Mouse (Mus musculus): ENCODE measurements at regions not wholly inside any gene's neighbourhood (a gene's known extent, or its start where the extent isn't known, plus 50 kb on each side); places are given as distances from the start of the nearest gene placed in this dataset.
A peak's percentile ranks its signal among the peaks of the same experiment; 100 is the strongest.
"Not testable (repeated sequence)": the region's sequence is repeated elsewhere in the genome, so short reads cannot be mapped to it uniquely, and the experiment has no call there.

DNA sequence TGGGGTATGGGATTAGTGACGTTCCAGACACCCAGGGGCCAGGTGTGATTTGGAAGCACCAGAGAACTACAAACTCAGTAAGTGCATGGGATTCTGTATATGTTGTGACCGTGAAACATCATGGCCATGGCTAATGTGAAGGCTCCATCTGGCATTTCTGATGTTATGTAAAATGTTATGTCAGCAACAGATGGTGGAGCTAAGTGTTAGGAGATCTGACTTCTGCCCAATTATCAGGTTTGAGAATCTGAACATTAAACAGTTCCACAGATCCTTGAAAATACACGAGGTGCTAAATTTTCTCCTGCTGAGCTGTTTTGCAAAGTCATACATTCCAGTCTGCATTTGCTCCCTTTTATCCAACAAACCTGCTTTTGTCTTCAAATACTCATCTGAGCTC is 223.6 kb upstream of the Egfl6 start:
- DNase-seq (ENCODE audit: low read depth): no peak

DNA sequence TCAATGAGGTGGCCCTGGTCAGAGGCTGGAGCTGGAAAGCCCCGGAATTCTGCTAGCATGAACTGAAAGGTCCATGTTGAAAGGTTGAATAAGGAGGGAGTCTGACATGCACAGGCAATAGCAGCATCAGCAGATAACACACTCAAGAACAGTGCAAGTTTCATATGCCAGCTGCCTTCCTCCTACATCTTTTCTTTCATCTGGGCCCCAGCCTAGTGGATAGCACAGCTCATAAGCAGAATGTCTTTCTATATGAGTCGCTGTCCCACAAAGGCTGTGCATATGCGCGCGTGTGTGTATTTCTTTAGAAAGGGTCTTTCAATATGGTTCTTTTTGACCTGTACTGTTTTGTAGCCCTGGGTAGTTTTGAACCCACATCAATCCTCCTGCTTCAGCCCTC is 222.7 kb upstream of the Egfl6 start:
- DNase-seq (ENCODE audit: low read depth): no peak

DNA sequence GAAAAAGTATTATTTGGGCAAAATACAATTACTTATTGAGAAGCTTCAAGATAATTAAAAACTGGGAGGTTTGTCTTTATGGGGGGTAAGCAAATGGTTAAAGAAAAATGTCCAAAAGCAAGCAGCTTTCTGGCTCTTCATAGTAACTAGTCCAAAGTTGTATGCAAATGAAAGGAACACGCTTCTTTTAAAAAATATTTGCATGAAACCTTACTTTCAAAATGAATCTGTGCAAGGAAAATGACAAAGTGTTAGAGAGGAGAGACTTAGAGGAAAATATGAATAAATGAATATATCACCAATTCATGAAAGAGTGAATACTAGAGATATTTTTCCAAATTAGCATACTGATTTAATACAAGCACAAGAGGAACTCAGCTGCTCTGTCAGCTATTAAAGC is 220.4 kb upstream of the Egfl6 start:
- no peak for DNase-seq (ENCODE audit: low read depth)

GRCm38 (mm10) chrX:166805480-166805879 is 220.0 kb upstream of the Egfl6 start:
- no peak for DNase-seq (ENCODE audit: low read depth)

GRCm38 (mm10) chrX:166803246-166803645 is 217.7 kb upstream of the Egfl6 start:
- DNase-seq (ENCODE audit: low read depth): no peak

GRCm38 (mm10) chrX:166801017-166801416 is 215.5 kb upstream of the Egfl6 start:
- DNase-seq (ENCODE audit: low read depth): no peak

GRCm38 (mm10) chrX:166795651-166796050 is 210.1 kb upstream of the Egfl6 start:
- no peak for DNase-seq (ENCODE audit: low read depth)

- DNase-seq (ENCODE audit: low read depth): peak; percentile 27
These were observed 203.5 kb upstream of the Egfl6 start for GRCm38 (mm10) chrX:166789031-166789430.

GRCm38 (mm10) chrX:166787137-166787536 is 201.6 kb upstream of the Egfl6 start:
- DNase-seq (ENCODE audit: low read depth): not testable (repeated sequence)

GRCm38 (mm10) chrX:166785615-166786014 is 200.1 kb upstream of the Egfl6 start:
- no peak for DNase-seq (ENCODE audit: low read depth)

GRCm38 (mm10) chrX:166783377-166783776 is 197.9 kb upstream of the Egfl6 start:
- DNase-seq (ENCODE audit: low read depth): no peak

DNA sequence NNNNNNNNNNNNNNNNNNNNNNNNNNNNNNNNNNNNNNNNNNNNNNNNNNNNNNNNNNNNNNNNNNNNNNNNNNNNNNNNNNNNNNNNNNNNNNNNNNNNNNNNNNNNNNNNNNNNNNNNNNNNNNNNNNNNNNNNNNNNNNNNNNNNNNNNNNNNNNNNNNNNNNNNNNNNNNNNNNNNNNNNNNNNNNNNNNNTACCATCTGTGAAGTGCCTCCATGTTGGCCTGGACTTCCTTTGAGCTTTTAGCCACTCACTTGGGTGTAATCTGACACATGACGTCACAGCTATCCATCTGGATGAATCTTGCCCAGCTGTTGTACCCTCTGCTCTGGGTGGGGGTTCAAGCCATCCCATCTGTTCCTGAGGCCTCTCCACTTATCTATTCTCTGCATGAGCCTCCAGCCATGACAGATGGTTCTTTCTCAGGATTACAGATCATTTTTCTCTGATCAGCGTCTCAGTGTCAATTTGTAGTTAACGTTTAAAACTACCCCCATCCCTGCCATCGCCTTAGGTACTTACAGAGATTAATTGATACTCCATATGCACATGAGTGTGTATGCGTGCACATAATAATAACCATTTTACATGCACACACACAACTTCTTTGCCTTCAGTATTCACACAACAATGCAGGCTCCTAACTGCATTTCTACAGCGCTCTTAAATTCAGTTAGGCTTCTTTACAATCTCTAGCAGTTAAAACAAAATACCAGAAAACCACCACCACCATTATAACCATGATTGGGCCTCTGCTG is 194.0 kb upstream of the Egfl6 start:
- DNase-seq (ENCODE audit: low read depth): no peak

- no peak for DNase-seq (ENCODE audit: low read depth)
These were observed 187.9 kb upstream of the Egfl6 start for GRCm38 (mm10) chrX:166773408-166773854.

DNA sequence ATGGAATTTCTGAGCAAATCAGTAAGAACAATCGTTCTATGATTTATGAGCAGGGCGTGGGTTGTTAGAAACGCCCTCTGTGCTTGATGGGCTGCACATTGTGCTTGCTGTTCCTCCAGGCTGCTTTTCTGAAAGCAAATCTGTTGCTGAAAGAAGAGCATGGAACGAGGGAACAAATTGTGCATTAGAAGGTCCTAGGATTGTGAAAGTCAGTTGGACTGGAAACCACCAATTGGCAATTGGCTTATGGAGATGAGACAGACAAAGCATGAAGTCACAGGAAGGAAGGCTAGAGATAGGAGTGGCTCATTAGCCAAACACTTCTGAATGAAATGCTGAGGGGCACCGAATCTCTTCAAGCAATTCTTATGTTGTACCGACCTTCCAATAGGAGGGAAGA is 181.5 kb upstream of the Egfl6 start:
- peak; percentile 83 for DNase-seq (ENCODE audit: low read depth)

- DNase-seq (ENCODE audit: low read depth): no peak
These were observed 180.1 kb upstream of the Egfl6 start for GRCm38 (mm10) chrX:166765647-166766046.

- no peak for DNase-seq (ENCODE audit: low read depth)
These were observed 176.6 kb upstream of the Egfl6 start for GRCm38 (mm10) chrX:166762098-166762497.

GRCm38 (mm10) chrX:166757152-166757551 is 171.6 kb upstream of the Egfl6 start:
- no peak for DNase-seq (ENCODE audit: low read depth)

DNA sequence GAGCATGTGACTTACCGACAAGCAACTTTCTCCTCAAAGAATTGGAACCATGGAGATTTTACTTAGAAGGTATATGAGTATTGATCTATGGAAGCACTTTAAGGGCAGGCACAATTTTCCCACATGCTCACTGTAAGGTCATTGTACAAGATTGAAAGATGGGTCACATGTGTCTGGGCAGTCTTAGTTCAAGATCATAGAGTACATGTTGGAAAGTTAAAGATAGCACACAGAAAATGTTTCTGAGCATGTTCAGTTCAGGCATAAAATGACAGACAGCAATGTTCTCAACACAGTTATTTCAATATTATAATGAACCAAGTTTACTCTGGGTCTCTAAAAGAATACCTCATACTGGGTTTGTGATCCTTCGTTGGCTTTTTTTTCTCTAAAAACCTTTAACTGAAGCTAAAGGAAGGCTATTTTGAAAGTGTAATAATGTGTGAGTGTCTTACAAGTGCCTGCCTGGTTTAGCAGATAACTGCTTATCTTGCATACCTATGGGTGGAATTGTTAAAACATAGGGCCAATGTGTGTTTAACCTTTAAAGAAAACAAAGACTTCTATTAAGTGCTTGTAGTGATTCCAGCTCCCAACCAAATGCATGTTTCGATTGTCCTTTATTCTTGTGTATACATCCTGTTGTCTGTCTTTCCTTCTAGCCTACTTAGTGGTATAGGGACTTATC is 169.6 kb upstream of the Egfl6 start:
- no peak for DNase-seq (ENCODE audit: low read depth)

DNA sequence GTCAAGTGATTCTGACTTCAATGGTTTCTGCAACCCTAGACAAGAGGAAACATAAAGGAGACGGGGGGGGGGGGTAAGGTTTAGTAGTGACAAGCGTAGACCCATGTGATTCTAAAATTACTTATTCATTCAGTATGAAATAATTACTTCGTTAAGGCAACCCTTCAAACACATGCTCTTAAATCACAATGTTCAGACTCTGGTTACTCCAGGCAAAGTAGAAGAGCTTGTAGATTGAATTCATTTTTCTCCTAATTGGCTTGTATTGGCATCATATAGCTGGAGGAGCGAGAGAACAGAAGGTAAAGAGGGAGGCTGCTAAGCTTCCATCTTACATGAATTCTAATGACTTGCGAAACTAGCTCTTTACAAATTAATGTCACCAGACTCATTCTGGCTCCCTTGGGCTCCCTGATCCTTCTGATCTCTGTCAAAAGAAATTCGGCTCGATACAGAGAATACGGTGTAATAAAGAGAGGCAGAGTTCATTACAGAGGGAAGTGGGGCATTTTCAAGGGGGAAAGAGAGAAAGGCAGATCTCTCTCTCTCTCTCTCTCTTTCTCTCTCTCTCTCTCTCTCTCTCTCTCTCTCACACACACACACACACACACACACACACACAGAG is 163.6 kb upstream of the Egfl6 start:
- no peak for DNase-seq (ENCODE audit: low read depth)

GRCm38 (mm10) chrX:166731354-166731753 is 145.8 kb upstream of the Egfl6 start:
- DNase-seq (ENCODE audit: low read depth): no peak

DNA sequence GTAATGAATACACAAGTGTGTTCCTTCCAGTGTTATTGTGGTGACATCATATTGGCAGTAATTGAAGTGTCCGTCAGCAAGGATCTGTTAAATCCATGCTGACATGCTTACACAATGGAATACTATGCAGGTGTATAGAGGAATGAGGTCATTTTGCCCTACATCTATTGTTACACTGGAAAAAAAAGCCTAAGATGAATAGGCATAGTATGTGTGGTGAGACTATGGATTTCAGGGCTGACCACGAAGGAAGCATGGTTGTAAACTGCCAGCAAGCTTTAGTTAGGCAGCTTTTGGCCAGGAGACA is 143.1 kb upstream of the Egfl6 start:
- no peak for DNase-seq (ENCODE audit: low read depth)

- DNase-seq (ENCODE audit: low read depth): no peak
These were observed 142.5 kb upstream of the Egfl6 start for GRCm38 (mm10) chrX:166727823-166728621.
